Mouse (Mus musculus) ES-E14 (cell line): ENCODE measurements at regions not wholly inside any gene's neighbourhood (a gene's known extent, or its start where the extent isn't known, plus 50 kb on each side); places are given as distances from the start of the nearest gene placed in this dataset.
"Not testable (repeated sequence)": the region's sequence is repeated elsewhere in the genome, so short reads cannot be mapped to it uniquely, and the experiment has no call there.

Source experiments
- DNase-seq: peaks from one replicate; pipeline ENCODE4 v3.0.0-alpha.2; 2013; ENCODE audit warnings: low read depth, low spot score
- H3K27ac ChIP-seq: 2 replicates; pipeline ENCODE4 v1.5.1; 2012; ENCODE audit warnings: low read depth, mild to moderate bottlenecking, low read length, moderate library complexity, mixed read lengths; ENCODE audit not compliant: poor library complexity, insufficient read depth, severe bottlenecking
- H3K36me3 ChIP-seq: 2 replicates; pipeline ENCODE4 v1.6.1; 2012; ENCODE audit warnings: mild to moderate bottlenecking, low read length, moderate library complexity, mixed read lengths; ENCODE audit not compliant: control insufficient read depth, poor library complexity, insufficient read depth, severe bottlenecking
- H3K4me1 ChIP-seq, 2 experiments: fragments of 150-350 bp in 1 of 2; sonication (generic) in 1 of 2; 2 replicates each; pipeline ENCODE4 v1.6.1; 2012; ENCODE audit warnings: low read length in 2 of 2, mild to moderate bottlenecking in 1 of 2, mixed read lengths in 1 of 2; ENCODE audit not compliant: control insufficient read depth in 2 of 2, insufficient read depth in 2 of 2, poor library complexity in 1 of 2
- H3K4me3 ChIP-seq, 2 experiments: fragments of 150-350 bp in 1 of 2; sonication (generic) in 1 of 2; 2 replicates each; pipeline ENCODE4 v1.5.1; 2012; ENCODE audit warnings: low read length in 2 of 2, low read depth in 1 of 2, mild to moderate bottlenecking in 1 of 2, mixed read lengths in 1 of 2; ENCODE audit not compliant: insufficient read depth in 1 of 2, poor library complexity in 1 of 2, severe bottlenecking in 1 of 2
- H3K9ac ChIP-seq: 2 replicates; pipeline ENCODE4 v1.6.1; 2012; ENCODE audit warnings: low read depth, mild to moderate bottlenecking, low read length, mixed read lengths; ENCODE audit not compliant: poor library complexity, insufficient read depth, severe bottlenecking
- H3K9me3 ChIP-seq: fragments of 150-350 bp; sonication (generic); 2 replicates; pipeline ENCODE4 v1.6.1; 2012; ENCODE audit warnings: low read depth, mild to moderate bottlenecking, low read length; ENCODE audit not compliant: control insufficient read depth, insufficient read depth
- CHD2 ChIP-seq: IDR thresholded peaks from 2 replicates; pipeline ENCODE4 v1.6.1; 2014; ENCODE audit warnings: mild to moderate bottlenecking, low read depth, low read length, inconsistent platforms
- HCFC1 ChIP-seq: IDR thresholded peaks from 2 replicates; pipeline ENCODE4 v1.6.1; 2012; ENCODE audit warnings: low read length, inconsistent platforms, borderline replicate concordance; ENCODE audit not compliant: insufficient read depth
- MAFK ChIP-seq: IDR thresholded peaks from 2 replicates; pipeline ENCODE4 v1.6.1; 2014; ENCODE audit warnings: mild to moderate bottlenecking, low read depth, low read length, inconsistent platforms; ENCODE audit not compliant: insufficient read depth
- ZC3H11A ChIP-seq: IDR thresholded peaks from 2 replicates; pipeline ENCODE4 v1.6.1; 2012; ENCODE audit warnings: low read depth, mild to moderate bottlenecking, inconsistent platforms, low read length, borderline replicate concordance
- ZNF384 ChIP-seq: IDR thresholded peaks from 2 replicates; pipeline ENCODE4 v1.6.1; 2012; ENCODE audit warnings: low read depth, low read length, inconsistent platforms
- in situ Hi-C, 2 experiments: fragments of 600-800 bp; cut with MboI; formaldehyde crosslinking; loops; one replicate each; pipeline ENCODE4 v1.15.1; 2025; ENCODE audit warnings: low sequenced_read_pairs in 2 of 2, inconsistent platforms in 1 of 2; ENCODE audit not compliant: unreplicated experiment in 2 of 2

DNA sequence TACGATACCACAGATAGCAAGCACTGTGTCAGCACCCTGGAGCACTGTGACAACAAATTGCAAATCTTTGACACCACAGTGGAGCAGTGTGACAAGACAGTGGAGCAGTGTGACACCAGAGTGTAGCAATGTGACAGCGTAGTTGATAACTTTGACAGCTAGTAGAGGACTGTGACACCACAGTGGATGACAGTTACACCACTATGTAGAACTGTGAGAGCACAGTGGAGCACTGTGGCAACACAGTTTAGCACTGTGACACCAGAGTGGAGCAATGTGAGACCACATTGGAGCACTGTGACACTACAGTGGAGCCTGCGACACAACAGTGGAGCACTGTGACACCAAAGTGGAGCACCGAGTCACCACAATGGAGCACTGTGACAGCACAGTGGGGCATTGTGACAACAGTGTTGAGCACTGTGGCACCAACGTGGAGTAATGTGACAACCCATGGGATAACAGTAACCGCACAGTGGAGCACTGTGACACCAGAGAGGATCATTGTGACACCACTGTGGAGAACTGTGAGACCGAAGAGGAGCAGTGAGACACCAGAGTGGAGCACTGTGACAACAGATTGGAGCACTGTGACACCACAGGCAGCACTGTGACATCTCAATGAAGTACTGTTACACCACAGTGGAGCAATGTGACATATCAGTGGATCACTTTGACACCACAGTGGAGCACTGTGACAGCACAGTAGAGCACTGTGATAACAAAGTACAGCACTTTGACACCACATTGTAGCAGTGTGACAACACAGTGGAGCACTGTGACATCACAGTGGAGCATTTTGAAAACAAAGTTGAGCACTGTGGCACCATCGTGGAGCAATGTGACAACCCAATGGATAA is 83.7 kb upstream of the Vmn1r2 start:
- TF ChIP-seq HCFC1 (no peak), CHD2 (no peak), ZNF384 (no peak), MAFK (no peak), ZC3H11A (no peak)
- H3K9ac ChIP-seq, result no peak overlapping the region
- H3K27ac ChIP-seq, result no peak overlapping the region
- H3K4me1 ChIP-seq, result no peaks in the 10 kb centered on the region
- H3K9me3 ChIP-seq, result no peaks in the 10 kb centered on the region
- no peak overlapping the region for H3K4me3 ChIP-seq
- no peak for DNase-seq
- no peaks in the 10 kb centered on the region for H3K36me3 ChIP-seq
- in situ Hi-C loops, result no loop called here

- Histone ChIP-seq H3K27ac (no peak overlapping the region), H3K9me3 (no peaks in the 10 kb centered on the region), H3K36me3 (no peaks in the 10 kb centered on the region), H3K9ac (no peak overlapping the region), H3K4me3 (no peak overlapping the region), H3K4me1 (no peaks in the 10 kb centered on the region)
- no peak for TF ChIP-seq ZC3H11A
- TF ChIP-seq ZNF384, result no peak
- TF ChIP-seq MAFK, result no peak
- TF ChIP-seq CHD2, result no peak
- TF ChIP-seq HCFC1, result no peak
- in situ Hi-C loops, result no loop called here
- DNase-seq, result no peak
Measured at GRCm38 (mm10) chr4:3084021-3084545, 83.0 kb upstream of the Vmn1r2 start.

DNA sequence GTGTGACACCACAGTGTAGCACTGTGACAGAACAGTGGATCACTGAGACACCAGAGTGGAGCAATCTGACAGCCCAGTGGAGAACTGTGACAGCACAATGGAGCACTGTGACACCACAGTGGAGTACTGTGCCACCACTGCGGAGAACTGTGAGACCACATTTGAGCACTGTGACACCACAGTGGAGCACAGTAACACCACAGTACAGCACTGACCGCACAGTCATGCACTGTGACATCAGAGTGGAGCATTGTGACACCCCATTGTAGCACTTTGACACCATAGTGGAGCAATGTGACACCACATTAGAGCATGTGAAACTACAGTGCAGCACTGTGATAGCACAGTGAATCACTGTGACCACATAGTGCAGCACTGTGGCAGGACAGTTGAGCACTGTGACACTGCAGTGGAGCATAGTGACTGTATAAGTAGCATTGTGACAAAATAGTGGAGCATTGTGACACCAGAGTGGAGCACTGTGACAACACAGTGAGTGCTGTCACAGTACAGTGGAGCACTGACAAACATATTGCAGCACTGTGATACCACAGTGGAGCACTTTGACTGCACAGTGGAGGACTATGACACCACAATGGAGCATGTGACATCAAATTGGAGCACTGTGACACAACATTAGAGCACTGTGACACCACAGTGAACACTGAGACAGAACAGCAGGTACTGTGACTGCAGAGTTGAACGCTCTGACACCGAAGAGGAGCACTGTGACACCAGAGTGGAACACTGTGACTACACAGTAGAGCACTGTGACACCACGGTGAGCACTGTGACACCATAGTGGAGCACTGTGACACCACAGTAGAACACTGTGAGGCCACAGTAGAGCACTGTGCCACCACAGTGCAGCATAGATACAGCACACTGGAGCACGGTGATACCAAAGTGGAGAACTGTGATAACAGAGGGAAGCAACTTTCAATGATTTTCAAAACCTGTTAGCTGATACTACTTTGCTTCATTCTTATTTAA is 81.4 kb upstream of the Vmn1r2 start:
- no peak overlapping the region for H3K4me3 ChIP-seq
- H3K9me3 ChIP-seq, result peaks cover 8% of the 10 kb centered on the region
- H3K36me3 ChIP-seq, result no peaks in the 10 kb centered on the region
- in situ Hi-C loops, result no loop called here
- no peak overlapping the region for H3K9ac ChIP-seq
- TF ChIP-seq ZC3H11A (no peak), CHD2 (no peak), HCFC1 (no peak), ZNF384 (no peak), MAFK (no peak)
- DNase-seq, result no peak
- no peak overlapping the region for H3K27ac ChIP-seq
- no peaks in the 10 kb centered on the region for H3K4me1 ChIP-seq

DNA sequence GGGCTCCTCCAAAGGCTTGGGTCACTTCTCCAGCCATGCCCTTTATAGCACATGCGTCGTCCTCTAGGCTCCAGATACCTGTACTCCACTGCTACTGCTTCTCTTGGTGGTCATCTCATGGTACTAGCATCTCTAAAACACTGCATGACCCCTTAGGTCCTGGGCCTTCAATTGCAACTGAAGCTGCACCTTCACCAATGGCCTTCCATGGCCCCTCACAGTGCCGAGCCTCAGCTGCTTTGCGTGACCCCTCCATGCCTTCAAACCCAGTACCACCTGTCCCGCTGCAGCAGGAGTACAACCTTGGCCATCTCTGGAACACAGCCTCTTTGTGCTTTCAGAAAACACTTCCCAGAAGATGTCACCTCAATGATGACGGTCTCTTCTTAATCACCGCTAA is 79.5 kb upstream of the Vmn1r2 start:
- DNase-seq, H3K4me3 ChIP-seq, H3K36me3 ChIP-seq, H3K9ac ChIP-seq, in situ Hi-C loops, H3K4me1 ChIP-seq, H3K27ac ChIP-seq, H3K9me3 ChIP-seq: not testable (repeated sequence)
